Mouse (Mus musculus) bone marrow macrophage, adult 2 months (primary cell): ENCODE measurements at regions not wholly inside any gene's neighbourhood (a gene's known extent, or its start where the extent isn't known, plus 50 kb on each side); places are given as distances from the start of the nearest gene placed in this dataset.

Experiments
- CTCF ChIP-seq: IDR thresholded peaks from 2 replicates; pipeline ENCODE4 v1.5.1; 2012; ENCODE audit warnings: low read depth, mild to moderate bottlenecking, low read length, moderate library complexity
- POLR2A ChIP-seq: IDR thresholded peaks from 2 replicates; pipeline ENCODE4 v1.6.1; 2012; ENCODE audit warnings: mild to moderate bottlenecking, low read depth, low read length, borderline replicate concordance

DNA sequence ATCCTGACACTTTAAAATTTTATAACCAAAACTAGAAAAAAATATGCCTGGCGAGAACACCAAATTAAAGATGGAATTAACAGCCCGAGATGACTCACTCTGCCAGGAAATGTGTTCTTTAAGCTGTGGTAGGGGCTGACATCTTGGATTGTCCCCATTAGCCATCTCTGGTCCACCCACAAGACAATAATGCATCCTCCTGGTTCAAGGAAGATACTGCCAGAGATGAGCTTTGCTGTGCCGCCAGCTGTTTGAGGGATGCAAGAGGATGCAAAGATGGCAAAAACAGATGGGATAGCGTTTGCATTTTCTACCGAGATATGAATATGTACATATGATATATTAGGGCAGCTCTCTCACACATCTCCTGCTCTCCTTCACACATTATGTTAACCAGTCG is 382.3 kb upstream of the Pkn2 start:
- TF ChIP-seq CTCF (no peak), POLR2A (no peak)
